Mouse (Mus musculus): ENCODE measurements around the gene Hsf2bp.

Hsf2bp gene

DNA sequence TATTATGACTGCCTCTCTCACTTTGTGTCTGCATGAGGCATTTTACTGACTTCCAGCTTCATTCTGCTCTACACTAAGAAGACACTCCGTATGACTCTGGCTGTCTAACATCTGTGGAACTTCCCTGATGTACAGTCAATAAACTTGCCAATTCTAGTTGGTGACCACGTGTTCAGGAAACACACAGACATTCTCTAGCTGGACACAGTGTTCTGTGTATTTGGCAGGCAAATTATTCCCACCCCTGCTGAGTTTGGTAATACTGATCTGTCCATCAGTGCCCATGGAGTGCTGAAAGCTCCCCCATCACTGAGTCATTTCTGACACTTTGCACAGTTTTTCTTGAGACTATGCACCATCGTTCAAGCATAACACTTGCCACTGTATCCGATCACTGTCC is 56.3 kb downstream of the Hsf2bp start:
- no peak for DNase-seq

DNA sequence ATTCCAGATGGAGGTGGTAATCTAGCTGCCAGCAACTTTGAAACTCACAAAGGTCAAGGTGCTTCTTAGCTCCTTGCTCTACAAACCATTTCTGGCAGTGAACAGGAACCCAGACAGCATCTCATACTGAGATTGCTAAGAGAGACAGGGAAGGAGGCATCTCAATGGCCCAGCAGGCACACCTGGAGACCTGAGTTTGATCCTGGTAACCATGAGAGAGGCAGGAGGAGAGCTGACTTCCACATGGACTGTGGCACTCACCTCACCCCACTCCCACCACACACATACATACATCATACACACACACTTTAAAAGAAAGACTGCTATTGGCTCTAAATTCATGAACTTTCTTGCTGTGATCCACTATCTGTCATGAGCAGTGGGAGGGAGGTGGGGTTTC is 59.0 kb downstream of the Hsf2bp start:
- DNase-seq, result no peak

DNA sequence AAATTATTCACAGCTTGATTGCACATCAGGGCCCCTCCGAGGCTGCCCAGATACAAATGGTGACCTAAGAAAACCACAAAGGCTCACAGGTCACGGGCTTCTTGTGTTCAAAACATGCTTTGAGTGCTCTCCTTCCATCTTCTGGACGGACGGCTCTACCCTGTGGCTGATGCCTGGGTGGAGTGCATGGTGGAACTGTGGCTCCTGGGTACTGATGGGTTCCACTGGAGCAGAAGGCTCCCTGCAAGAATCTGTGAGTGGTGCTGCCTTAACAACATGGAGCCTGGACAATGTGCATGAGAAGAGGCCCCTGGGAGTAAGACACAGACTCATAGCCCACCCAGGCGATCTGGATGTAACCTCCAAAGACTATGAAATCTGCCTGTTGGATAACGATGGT is 59.6 kb downstream of the Hsf2bp start:
- DNase-seq, result no peak

DNA sequence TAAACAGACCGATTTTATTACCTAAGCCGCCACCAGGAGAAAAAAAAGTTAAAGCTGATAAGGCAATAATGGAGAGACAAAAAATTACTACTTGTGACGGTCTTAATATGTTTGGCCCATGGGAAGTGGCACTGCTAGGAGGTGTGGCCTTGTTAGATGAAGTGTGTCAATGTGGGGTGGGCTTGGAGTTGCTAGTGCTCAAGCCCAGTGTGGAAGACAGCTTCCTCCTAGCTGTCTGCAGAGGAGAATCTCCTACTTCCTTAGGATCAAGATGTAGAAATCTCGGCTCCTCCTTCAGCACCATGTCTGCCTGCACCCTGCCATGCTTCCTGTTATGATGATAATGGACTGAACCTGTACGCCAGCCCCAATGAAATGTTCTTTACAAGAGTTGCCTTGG is 61.5 kb downstream of the Hsf2bp start:
- no peak for DNase-seq

DNA sequence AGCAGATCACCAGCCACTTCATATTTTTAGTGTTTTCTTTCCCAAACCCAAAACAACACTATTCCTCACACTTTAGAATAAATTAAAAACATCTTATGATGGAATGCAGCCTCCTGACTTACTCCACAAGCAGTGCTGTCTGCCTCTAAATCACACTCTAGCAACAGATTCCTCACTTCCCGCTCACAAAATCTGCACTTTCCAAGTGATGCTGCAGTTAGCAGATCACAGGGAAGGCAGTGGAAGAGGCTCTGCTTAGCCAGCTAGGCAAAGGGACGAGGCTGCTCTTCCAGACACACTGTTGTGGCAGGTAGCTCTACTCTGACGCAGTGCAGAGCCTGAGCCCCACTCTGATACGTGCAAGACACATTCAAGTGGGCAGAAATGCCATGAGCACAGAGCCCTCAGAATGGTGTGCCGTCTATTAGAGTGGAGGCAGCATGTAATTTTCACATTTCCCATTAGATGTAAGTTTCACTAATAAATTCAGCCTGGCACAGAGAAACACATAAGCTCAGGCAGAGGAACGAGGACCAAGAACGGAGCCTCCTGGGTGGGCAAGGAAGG is 62.4 kb downstream of the Hsf2bp start:
- no peak for DNase-seq

DNA sequence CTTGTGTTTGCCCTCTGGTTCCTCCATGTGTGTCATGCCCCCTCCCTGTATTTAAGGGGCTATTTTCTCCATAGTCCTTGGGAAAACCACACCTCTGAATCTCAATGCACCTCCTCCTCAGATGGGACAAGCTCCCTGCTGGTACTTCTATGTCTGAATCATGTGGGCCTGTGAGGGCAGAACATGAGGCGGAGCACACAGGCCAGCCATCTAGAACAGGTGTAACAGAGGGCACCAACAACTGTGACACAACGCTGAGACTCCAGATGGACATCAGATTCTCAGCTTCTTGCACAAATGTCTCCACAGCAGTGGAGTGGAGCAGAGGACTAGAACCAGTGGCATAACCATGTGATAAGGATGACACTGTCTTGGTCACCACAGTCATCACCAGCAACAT is 65.3 kb downstream of the Hsf2bp start:
- DNase-seq, result no peak

DNA sequence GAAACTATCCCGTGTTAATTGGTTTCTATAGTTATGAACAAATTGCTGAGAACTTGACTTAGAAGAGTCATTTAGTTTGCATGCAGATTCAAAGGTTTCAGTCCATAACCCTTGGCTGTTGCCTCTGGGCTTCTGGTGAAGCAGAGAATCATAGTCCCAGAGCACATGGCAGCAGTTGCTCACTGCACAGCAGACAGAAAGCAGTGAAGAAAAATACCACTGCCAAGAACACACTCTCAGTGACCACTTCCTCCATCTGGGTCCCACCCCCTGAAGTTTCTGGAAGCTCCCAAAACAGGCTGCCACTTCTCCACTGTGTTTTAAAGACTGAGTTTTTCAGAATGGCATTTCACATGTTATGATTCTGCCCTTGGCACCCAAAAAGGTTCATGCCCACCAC is 67.3 kb downstream of the Hsf2bp start:
- DNase-seq, result no peak

DNA sequence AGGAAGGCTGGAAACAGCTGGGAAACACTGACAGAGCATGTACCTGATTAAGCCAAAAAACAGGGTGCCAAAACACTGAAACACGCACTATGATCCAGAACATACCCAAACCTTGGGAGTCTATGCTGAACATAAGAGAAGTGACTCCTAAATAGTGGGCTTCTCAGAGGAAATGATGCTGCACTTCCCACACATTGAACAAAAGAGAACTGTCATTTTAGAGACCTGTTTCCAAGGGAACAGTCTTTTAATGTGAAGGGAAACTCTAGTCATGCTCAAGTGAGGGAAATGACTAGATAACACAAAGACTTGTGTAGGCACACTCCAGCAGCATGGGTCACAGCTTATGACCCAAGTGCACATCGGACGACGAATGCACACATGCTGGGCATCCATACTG is 68.8 kb downstream of the Hsf2bp start:
- DNase-seq, result no peak

DNA sequence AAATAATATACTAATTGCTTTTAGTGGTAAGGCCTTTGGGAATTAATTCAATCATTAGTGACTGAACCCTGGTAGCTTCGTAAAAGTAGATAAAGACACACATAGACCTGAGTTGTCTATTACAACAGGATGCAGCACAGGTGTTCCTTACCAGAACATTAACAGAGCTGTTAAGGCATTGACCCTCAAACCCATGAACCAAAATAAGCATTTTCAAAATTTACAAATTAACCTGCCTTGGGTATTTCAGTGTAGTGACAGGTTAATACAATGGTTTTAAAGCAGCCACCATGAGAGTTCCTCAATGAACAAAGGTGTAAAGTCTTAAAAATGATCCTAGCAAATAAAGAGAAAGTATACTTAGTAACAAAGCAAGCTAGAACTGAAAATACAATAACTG is 69.6 kb downstream of the Hsf2bp start:
- no peak for DNase-seq

DNA sequence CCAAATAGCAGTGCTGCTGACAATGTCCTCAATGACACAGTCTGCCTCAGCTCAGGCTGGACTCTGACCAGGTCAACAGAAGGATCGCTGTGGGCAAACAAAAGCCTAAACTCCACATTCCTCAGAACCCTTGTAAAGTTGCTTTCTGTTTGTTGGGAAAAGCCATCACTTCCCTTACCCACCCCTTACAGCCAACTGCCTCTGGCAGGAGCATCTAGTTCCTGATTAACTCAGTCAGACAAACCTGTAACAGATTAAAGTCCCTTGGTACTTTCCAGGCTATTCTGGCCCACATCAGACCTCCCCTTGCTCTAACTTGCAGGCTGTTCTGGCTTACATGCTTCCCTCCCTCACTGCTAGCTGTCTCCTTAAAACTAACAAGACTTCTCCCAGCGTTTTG is 70.5 kb downstream of the Hsf2bp start:
- DNase-seq, result no peak

DNA sequence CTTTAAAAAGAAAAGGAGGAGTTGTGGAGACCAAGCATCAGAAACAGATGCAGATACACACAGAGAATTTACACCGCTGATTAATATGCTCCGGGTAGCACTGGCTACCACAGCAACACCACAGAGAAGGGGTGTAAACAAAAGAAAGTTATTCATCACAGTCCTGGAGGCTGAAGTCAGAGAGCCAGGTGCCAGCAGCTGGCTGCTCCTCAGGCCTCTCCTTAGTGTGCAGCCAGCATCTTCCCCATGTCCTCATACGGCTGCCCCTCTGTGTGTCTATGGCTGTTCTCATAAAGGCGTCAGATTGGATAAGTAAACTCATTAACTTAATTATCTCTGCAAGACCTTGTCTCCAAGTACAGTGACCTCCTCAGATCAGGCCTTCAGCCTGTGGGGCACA is 73.2 kb downstream of the Hsf2bp start:
- no peak for DNase-seq

DNA sequence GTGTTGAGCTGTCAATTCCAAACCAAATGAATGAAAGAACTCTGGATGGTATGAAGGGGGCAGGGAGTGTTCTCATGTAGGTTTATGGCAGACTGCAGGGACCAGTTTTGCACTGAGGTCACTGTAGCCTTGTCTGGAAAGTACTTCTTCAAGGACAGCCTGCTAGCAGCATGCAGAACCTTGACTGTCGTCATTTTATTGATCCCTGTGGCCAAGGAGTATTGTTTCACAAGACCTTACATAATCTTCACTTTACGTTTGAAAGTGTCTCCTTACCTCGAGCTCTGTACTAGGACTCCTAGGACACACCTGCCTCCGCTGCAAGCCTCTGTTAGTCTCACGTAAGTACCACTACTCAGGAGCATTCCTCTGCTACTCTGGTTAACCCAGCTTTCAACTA is 73.9 kb downstream of the Hsf2bp start:
- DNase-seq, result no peak

DNA sequence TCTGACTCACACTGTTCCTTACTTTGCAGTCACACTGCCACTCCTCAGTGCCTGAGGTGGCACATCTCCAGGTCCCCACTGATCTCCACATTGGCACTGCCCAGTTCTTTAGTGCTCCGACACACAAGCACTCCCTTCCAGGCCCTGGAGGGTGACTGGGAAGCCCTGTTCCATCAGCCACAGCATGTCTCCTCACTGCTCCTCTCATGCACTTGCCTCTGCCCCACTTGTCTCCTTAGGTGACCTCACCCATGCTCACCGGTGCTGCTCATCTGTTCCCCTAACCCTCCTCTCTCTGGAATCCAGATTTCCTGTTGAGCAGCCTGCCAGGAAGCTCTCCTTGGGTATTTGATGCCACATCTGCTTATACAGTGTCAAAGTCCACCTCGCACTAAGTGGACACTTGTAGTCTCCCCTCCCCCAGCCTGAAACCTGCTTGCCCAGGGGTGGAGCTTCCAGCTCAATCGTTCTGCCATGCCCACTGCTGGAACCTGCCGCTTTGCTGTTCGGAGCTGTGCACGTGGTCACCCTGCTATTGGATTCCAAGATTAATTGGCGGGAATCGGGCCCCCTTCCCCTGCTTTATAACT is 81.5 kb downstream of the Hsf2bp start:
- DNase-seq, result no peak

DNA sequence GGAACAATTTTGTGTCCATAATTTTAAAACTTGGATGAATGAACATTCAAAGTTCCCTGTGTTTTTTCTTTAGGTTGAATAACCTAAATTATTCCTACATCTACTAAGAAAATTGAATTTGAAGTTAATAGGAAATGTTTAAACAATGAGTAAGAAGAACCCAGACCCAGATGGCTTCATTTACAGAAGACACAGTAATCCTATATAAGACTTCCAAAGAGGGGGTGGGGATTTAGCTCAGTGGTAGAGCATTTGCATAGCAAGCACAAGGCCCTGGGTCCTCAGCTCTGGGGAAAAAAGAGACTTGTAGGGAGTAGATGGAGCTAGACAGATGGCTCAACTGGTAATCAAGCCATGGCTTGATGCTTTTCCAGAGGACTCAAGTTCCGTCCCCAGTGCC is 87.1 kb downstream of the Hsf2bp start:
- DNase-seq, result no peak

DNA sequence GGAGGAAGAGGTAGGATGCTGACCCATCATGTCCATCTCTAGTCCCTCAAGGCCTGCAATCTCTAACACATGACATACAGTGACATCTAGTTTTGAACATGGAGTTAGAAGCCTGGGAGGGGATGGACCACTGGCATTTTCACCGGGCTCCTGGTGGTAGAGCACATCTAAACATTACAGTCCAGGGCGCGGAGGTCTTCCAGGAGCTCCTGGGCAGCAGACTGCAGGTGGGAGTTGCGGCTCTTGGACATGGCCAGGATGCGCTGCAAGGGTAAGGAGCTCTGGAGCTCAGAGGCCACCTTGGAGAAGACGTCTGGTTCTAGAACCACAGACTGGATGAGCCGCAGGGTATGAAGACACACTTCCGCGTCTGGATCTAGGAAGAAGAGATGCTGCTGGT is 89.7 kb downstream of the Hsf2bp start:
- DNase-seq, result no peak

DNA sequence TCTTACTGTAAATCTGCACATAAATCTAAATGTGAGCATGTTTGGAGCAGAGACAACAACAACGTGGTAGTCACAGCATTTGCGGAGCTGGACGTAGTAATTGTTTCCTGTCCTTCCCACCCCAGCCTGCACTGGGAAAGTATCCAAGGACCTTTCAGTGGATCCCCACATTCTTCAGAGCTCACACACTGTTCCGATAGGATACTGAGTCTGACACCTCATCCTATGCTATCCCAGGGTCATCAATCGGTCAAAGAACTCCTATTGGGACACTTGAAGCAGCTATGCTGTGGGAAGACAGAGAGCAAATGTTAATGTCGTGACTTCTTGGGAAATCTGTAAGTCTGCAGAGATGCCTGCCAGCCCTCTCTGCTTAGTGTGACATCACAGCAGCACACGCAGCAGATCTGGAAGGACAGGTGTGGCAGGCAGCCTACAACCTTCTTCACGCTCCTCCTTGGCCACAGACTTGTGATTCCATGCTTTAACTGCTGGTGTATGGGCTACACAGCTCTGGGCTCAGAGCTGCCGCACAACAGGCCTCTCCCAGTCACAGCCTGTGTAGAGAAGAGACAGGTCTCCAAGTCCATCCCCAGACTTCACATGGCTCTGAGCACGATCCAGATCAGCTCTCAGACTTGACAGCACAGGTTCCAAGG is 92.1 kb downstream of the Hsf2bp start:
- DNase-seq, result no peak

DNA sequence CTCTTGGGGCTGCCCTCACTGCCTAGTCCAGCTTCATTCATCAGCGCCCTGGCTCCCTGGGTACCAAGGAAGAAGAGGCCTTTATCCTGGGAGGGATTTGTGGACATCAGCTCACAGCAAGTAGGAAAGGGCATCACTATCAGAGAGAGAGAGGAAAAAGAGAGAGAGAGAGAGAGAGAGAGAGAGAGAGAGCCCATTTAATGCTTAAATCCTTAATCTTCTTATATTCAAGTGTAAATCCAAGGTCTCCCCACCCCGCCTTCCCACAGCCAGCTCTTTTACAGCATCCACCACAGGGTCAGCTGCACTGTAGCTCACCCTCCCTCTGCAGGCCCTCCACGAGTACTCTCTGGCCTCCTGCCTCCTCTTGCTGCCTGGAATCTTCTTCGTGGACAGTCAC is 94.5 kb downstream of the Hsf2bp start:
- no peak for DNase-seq

DNA sequence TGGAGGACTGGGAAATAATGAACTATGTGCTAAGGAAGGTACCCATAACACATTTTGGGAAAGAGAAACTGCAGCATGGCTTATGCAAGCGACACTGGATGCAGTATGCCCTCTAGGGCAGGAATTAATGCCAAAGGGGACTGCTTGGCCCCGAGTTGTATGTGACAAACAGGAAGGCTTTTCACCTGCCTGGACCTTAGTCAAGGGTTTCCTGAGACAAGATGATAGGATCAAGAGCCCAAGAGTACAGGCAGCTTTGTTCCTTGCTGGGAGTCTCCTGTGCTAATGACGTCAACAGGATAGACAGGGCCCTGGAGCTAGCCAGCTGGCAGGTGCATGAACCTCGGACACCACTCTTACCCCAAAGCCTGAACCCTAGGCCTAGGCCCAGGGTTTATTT is 95.5 kb downstream of the Hsf2bp start:
- DNase-seq, result no peak

DNA sequence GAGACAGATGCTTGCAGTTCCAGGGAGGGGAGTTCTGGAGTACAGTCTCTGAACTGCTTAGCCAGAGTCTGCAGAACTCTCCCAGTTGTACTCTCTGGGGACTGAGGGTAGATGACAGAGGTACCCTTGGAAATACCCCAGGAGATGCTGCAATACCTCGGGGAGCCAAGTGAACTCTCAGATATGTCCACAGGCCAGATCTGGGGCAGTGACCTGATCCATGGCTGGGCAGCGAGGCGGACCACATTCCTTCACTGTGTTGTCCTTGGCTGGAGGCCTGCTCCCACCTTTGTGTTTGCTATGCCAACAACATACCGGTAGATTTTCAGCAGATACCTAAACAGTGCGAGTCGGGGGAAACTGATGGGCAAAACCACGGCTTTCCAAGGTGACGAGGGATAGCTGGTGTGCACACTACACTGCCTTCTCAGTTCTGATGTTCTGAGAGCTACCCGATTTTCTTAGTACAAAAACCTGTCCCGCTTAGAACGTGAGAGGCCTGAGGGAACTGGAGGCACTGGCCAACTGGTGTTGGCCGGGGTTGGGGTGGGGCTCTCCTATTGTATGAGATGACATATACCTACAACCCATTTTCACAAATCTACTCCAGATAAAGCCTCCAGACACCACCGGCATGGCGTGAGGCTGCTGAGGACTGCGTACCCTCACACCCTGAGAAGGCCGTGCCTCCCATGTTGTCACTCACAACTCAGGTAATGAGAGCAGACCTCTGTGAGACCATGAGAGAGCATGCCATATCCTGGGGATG is 96.7 kb downstream of the Hsf2bp start:
- DNase-seq, result no peak

DNA sequence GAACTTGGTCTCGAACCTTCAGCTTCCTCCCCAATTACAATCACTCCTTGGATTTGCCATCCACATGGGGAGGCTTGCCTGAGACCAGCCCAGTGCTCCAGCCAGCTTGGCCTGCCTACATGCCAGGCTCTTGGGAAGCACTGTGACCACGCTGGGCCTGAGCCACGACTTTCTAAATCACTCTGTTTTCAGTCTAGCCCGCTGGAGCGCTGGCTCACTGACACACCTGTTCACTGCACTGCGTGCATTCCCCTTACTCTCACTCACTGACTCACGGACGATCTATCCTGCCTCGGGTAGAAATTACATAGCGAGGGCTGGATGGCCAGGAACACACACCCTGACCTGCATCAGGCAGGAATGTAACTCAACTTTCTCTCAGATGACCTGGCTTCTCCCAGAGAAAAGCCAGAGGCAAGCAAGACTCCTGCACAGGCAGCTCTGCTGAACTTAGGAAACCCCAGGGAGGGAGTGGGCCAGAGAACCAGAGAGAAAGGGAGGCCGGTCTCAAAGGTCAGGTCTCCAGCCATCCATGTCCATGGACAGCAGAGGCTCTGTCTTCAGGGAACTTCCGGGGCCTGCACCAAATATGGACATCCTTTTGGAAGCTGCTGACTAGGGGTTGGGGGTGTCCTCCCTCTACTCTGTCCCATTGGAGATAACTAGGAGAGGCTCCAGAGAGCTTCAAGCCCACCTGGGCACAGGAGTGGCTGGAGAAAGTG is 97.4 kb downstream of the Hsf2bp start:
- no peak for DNase-seq

DNA sequence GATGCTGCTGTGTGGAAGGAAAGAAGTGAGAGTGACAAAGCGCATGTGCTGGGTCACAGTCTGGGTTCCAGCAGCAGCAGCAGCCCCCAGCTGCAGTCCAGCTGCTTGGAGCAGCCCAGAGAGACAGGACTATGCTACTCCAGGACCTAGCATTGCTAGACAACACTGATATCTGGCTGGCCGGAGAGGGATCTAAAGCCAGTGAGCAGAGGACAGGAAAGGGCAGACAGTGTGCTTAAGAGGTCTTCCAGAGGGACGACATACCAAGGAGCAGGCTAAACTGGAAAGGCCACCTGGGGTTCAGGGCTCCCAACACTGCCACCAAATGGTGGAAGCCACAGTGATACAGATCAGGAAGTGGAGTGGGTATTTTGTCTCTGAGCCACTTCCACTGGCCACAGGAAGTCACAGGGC is 99.0 kb downstream of the Hsf2bp start:
- no peak for DNase-seq

DNA sequence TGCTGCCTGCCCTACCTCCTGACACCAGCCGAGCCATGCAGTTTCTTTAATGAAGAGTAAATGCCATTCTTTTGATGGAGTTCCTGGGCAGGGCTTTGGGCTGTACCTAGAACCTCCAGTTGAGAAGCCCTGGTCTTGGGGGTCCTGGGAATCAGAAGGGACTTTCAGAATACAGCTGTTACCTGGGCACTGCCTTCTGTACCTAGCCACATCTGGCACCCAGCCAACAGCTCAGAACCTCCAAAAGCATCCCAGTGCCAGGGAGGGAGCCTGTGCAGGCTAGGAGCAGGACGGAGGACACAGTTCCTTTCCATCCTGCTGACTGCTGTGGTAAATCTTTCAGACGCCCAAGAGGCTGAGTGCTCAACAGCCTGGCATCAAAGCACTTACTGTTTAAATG is 100.3 kb downstream of the Hsf2bp start:
- DNase-seq, result no peak

DNA sequence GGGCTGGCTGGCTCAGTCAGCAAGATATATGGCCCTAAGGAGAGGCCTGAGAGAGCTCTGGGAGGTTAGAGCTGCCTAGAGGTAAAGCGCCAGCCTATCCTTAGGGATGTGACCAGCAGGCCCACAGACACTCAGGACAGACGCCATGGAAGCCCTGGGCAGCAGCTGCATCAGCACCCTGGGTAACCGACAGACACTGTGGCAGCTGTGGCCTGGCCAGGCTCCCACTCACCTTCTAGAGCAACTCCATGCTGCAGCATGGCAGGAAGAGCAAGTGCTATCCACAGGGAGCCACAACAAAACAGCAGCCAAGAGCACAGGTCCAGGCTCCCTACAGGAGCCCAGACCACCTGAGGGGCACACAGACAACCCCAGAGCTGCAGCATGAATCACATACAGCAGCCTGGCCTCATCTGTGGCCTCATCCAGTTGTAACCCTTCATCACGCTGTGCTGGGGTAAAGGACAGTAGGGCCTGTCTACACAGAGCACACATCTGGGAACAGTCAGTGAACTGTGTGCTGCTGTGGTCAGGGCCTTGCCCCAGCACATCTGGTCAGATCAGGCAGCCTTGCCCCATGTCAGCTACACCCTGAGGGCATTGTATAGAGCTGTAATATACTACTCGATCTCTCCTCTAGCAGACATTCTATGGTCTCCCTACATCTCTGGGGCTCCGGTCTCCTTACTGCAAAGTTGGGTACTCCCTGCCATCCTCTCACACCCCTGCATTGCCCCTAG is 100.9 kb downstream of the Hsf2bp start:
- no peak for DNase-seq

Data from right cerebral cortex, postnatal 14 days (tissue).